ENCODE assay signal across 13 mouse cellular contexts in the genomic region with DNA sequence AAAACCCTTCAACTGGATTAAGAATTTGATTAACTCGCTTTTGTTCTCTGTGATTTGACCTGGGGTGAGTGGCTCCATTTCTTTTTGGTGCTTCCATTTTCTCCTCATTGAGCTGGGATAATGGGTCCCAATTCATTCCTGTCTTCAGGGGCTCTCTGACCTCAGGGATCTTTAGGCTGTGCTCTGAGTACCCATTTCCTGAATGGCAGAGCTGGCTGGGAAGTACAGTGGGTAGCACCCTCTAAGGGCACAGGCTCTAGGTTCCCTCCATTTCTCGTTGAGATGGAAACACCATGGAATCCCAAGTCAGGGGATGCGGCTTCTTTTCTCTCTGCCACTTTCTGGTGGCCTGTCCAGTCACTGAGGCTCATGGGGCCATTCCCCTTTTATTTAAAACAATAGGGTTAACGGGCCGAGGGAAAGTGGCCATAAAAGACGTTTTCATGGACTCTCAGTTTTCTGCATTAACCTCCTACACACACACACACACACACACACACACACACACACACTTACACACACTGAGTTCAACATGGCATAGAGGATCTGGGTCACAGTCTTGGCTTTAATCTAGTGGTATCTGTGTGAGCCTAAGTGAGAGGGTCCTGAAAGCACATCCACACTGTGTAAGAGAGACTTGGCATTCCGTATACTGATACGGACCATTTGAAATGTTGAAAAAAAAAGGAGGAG.
DNase-seq lines count a peak whose midpoint lies in the region; ATAC-seq lines count a peak whose summit lies in the region.
"Had no signal": no experiment of that assay in that cellular context is flagged by ENCODE, and none has a peak within 500 bp of the region (broad histone marks: within the 10 kb centered on the region; RNA-seq: fewer than 3 reads in every experiment).

No protein-coding gene starts in this region.

- intact Hi-C loops in left cerebral cortex, postnatal 14 days (cut with DNase I), result no loop called here

- H3K27me3 ChIP-seq in hindbrain, embryonic 11.5 days (ENCODE audit: control insufficient read depth, insufficient read depth, low read length), result no peaks in the 10 kb centered on the region
- peaks cover 11% of the 10 kb centered on the region; the same call in 1 of the 2 replicates for H3K27me3 ChIP-seq in hindbrain, embryonic 14.5 days (ENCODE audit: control insufficient read depth, insufficient read depth, low read length)
- H3K27me3 ChIP-seq in neural tube, embryonic 15.5 days (replicated peaks), result peaks cover 10% of the 10 kb centered on the region; the same call in 1 of the 2 replicates
- H3K27me3 ChIP-seq in embryonic facial prominence, embryonic 14.5 days (replicated peaks; ENCODE audit: control insufficient read depth, insufficient read depth, low read length), result no peaks in the 10 kb centered on the region

- H3K4me1 ChIP-seq in hindbrain, embryonic 11.5 days (replicated peaks; ENCODE audit: control insufficient read depth, insufficient read depth, low read length), result peaks cover 7% of the 10 kb centered on the region
- peaks cover 17% of the 10 kb centered on the region for H3K4me1 ChIP-seq in hindbrain, embryonic 14.5 days (replicated peaks; ENCODE audit: control insufficient read depth, insufficient read depth, low read length)
- H3K4me1 ChIP-seq in neural tube, embryonic 15.5 days, result peaks cover 20% of the 10 kb centered on the region
- peaks cover 23% of the 10 kb centered on the region for H3K4me1 ChIP-seq in embryonic facial prominence, embryonic 14.5 days (ENCODE audit: control insufficient read depth, insufficient read depth, low read length)

- H3K9me3 ChIP-seq in hindbrain, embryonic 11.5 days (ENCODE audit: control insufficient read depth, low read length), result no peaks in the 10 kb centered on the region
- H3K9me3 ChIP-seq in hindbrain, embryonic 14.5 days (ENCODE audit: control insufficient read depth, low read length), result no peaks in the 10 kb centered on the region
- no peaks in the 10 kb centered on the region for H3K9me3 ChIP-seq in neural tube, embryonic 15.5 days (replicated peaks)
- H3K9me3 ChIP-seq in embryonic facial prominence, embryonic 14.5 days (ENCODE audit: control insufficient read depth, low read length), result no peaks in the 10 kb centered on the region

- no peak overlapping the region for H3K9ac ChIP-seq in hindbrain, embryonic 11.5 days (ENCODE audit: low read depth, low read length)
- no peak overlapping the region for H3K9ac ChIP-seq in hindbrain, embryonic 14.5 days
- no peak overlapping the region for H3K9ac ChIP-seq in neural tube, embryonic 15.5 days (replicated peaks)
- H3K9ac ChIP-seq in embryonic facial prominence, embryonic 14.5 days (ENCODE audit: low read depth, low read length), result no peak overlapping the region
- H3K9ac ChIP-seq: liver, embryonic 14.5 days had no signal

- peak; percentile 50 for ATAC-seq in hindbrain, embryonic 11.5 days (ENCODE audit: low FRiP score)
- no peak for ATAC-seq in hindbrain, embryonic 14.5 days (ENCODE audit: low FRiP score)
- no peak for ATAC-seq in neural tube, embryonic 15.5 days (ENCODE audit: low FRiP score)
- no peak for ATAC-seq in embryonic facial prominence, embryonic 14.5 days (ENCODE audit: low read depth)
- no peak for ATAC-seq in activated CD4-positive, CD25-positive, alpha-beta regulatory T cell, adult 4 months

- 17% methylated on average over 8 of the region's 8 CpGs for WGBS in hindbrain, embryonic 11.5 days
- 11% methylated on average over 8 of the region's 8 CpGs for WGBS in hindbrain, embryonic 14.5 days
- 13% methylated on average over 8 of the region's 8 CpGs for WGBS in neural tube, embryonic 15.5 days
- 40% methylated on average over 8 of the region's 8 CpGs for WGBS in embryonic facial prominence, embryonic 14.5 days

- no peak overlapping the region for H3K4me3 ChIP-seq in hindbrain, embryonic 11.5 days (ENCODE audit: low read depth, low read length)
- no peak overlapping the region for H3K4me3 ChIP-seq in hindbrain, embryonic 14.5 days (replicated peaks; ENCODE audit: low read length)
- H3K4me3 ChIP-seq in neural tube, embryonic 15.5 days (replicated peaks), result no peak overlapping the region
- H3K4me3 ChIP-seq in embryonic facial prominence, embryonic 14.5 days (ENCODE audit: low read depth, low read length), result no peak overlapping the region
- H3K4me3 ChIP-seq: gastrocnemius, adult 2 months had no signal

- no peak overlapping the region for H3K4me2 ChIP-seq in hindbrain, embryonic 11.5 days (replicated peaks; ENCODE audit: low read depth, low read length)
- H3K4me2 ChIP-seq in hindbrain, embryonic 14.5 days (replicated peaks), result no peak overlapping the region
- H3K4me2 ChIP-seq in neural tube, embryonic 15.5 days, result no peak overlapping the region
- 0 out of 2 replicates have a peak overlapping the region, but pooled peaks have one; percentile 43 for H3K4me2 ChIP-seq in embryonic facial prominence, embryonic 14.5 days (ENCODE audit: low read depth, low read length)

- DNase-seq in hindbrain, embryonic 11.5 days (ENCODE audit: low spot score), result peak; percentile 36
- DNase-seq in hindbrain, embryonic 14.5 days (ENCODE audit: low spot score), result no peak
- DNase-seq in neural tube, embryonic 10.5 days (ENCODE audit: extremely low spot score, low spot score), result peak; percentile 52
- DNase-seq in embryonic facial prominence, embryonic 14.5 days (ENCODE audit: low spot score), result no peak
- no peak for DNase-seq in left cerebral cortex, postnatal 14 days (ENCODE audit: low spot score in 2 of 2)
- DNase-seq in testis, postnatal 14 days (ENCODE audit: low spot score), result no peak
- DNase-seq: adrenal gland, adult 2 months; cerebellum, postnatal 25 days; gastrocnemius, adult 2 months; right cerebral cortex, postnatal 25 days had no signal

- H3K27ac ChIP-seq in hindbrain, embryonic 11.5 days (ENCODE audit: low read depth, low read length), result no peak overlapping the region
- no peak overlapping the region for H3K27ac ChIP-seq in hindbrain, embryonic 14.5 days
- no peak overlapping the region for H3K27ac ChIP-seq in neural tube, embryonic 15.5 days (replicated peaks)
- peak overlapping the region; percentile 90 for H3K27ac ChIP-seq in embryonic facial prominence, embryonic 14.5 days (replicated peaks; ENCODE audit: low read depth, low read length)
- H3K27ac ChIP-seq: gastrocnemius, adult 2 months; liver, embryonic 14.5 days had no signal

- no peaks in the 10 kb centered on the region for H3K36me3 ChIP-seq in hindbrain, embryonic 11.5 days (ENCODE audit: control insufficient read depth, insufficient read depth, low read length)
- no peaks in the 10 kb centered on the region for H3K36me3 ChIP-seq in hindbrain, embryonic 14.5 days (replicated peaks; ENCODE audit: control insufficient read depth, insufficient read depth)
- H3K36me3 ChIP-seq in neural tube, embryonic 15.5 days, result no peaks in the 10 kb centered on the region
- no peaks in the 10 kb centered on the region for H3K36me3 ChIP-seq in embryonic facial prominence, embryonic 14.5 days (ENCODE audit: control insufficient read depth, insufficient read depth, low read length)

Comparison
In these comparisons a context has a peak if more than half of its experiments do, and no peak if none do; other contexts are left out.
1. DNase-seq: peak in hindbrain, embryonic 11.5 days (single experiment) and neural tube, embryonic 10.5 days (single experiment); none in hindbrain, embryonic 14.5 days (single experiment), embryonic facial prominence, embryonic 14.5 days (single experiment), left cerebral cortex, postnatal 14 days (0 of 2) and testis, postnatal 14 days (single experiment).